Mouse (Mus musculus) embryonic facial prominence, embryonic 15.5 days (tissue): ENCODE results near the gene Mtx2. TPM values are rescaled to one million over a fixed set of nuclear protein-coding genes. Genes with fewer than 3 reads are reported as not detected.

Experiments
- ATAC-seq: fragments of 200-750 bp; cut with Nextera tagmentation; 2 replicates; pipeline ENCODE4 v1.8.0; 2017; ENCODE audit warnings: low read depth, moderate TSS enrichment; ENCODE audit not compliant: insufficient number of reproducible peaks, low FRiP score, low TSS enrichment
- H3K27ac ChIP-seq: fragments of 300-500 bp; sonication (generic); replicated peaks from 2 replicates; pipeline ENCODE4 v1.5.1; 2015; ENCODE audit warnings: mild to moderate bottlenecking, inconsistent platforms
- H3K27me3 ChIP-seq: fragments of 300-500 bp; sonication (generic); 2 replicates; pipeline ENCODE4 v1.6.1; 2015; ENCODE audit warnings: inconsistent platforms
- H3K36me3 ChIP-seq: fragments of 300-500 bp; sonication (generic); 2 replicates; pipeline ENCODE4 v1.6.1; 2015; ENCODE audit warnings: mild to moderate bottlenecking, inconsistent platforms
- H3K4me1 ChIP-seq: fragments of 300-500 bp; sonication (generic); 2 replicates; pipeline ENCODE4 v1.6.1; 2015; ENCODE audit warnings: inconsistent platforms
- H3K4me2 ChIP-seq: fragments of 300-500 bp; sonication (generic); replicated peaks from 2 replicates; pipeline ENCODE4 v1.6.1; 2015; ENCODE audit warnings: mild to moderate bottlenecking, inconsistent platforms
- H3K4me3 ChIP-seq: fragments of 300-500 bp; sonication (generic); replicated peaks from 2 replicates; pipeline ENCODE4 v1.5.1; 2015; ENCODE audit warnings: mild to moderate bottlenecking, inconsistent platforms
- H3K9ac ChIP-seq: fragments of 300-500 bp; sonication (generic); 2 replicates; pipeline ENCODE4 v1.6.1; 2015; ENCODE audit warnings: inconsistent platforms
- H3K9me3 ChIP-seq: fragments of 300-500 bp; sonication (generic); replicated peaks from 2 replicates; pipeline ENCODE4 v1.6.1; 2016; ENCODE audit warnings: inconsistent platforms
- WGBS: fragments of 180-500 bp; shearing (Covaris S2); methylation state at CpG from one replicate; pipeline ENCODE4 v1.1.7; 2015; 5-methylcytosine and 5-hydroxymethylcytosine counted together
- polyA plus RNA-seq: library from polyadenylated mRNA; unstranded; fragments of >200 nt; fragmentation: Nextera tagmentation; extraction: Ambion mirVana; gene quantifications from 2 replicates; pipeline ENCODE4 v1.2.1, GENCODE M21; 2015

The Mtx2 gene
- polyA plus RNA-seq, 1 experiment from 2014 or later: 102 TPM

- no peaks in the 10 kb centered on the region for H3K36me3 ChIP-seq
- H3K27ac ChIP-seq: no peak overlapping the region
- H3K9me3 ChIP-seq: no peaks in the 10 kb centered on the region
- 52% methylated on average over 9 of the region's 9 CpGs for WGBS
- no peaks in the 10 kb centered on the region for H3K4me1 ChIP-seq
- no peak overlapping the region for H3K4me3 ChIP-seq
- ATAC-seq: no peak
- no peak overlapping the region for H3K4me2 ChIP-seq
- H3K9ac ChIP-seq: no peak overlapping the region
- H3K27me3 ChIP-seq: no peaks in the 10 kb centered on the region
Observed at GRCm38 (mm10) chr2:74917880-74918537, 92.4 kb downstream of the Mtx2 start.

GRCm38 (mm10) chr2:74925968-74926814 is 100.6 kb downstream of the Mtx2 start:
- no peak for ATAC-seq
- Histone ChIP-seq H3K4me1 (peaks cover 8% of the 10 kb centered on the region; the same call in 1 of the 2 replicates), H3K9ac (no peak overlapping the region), H3K4me3 (no peak overlapping the region), H3K4me2 (no peak overlapping the region), H3K27me3 (no peaks in the 10 kb centered on the region), H3K9me3 (no peaks in the 10 kb centered on the region), H3K27ac (no peak overlapping the region), H3K36me3 (no peaks in the 10 kb centered on the region)
- WGBS: 61% methylated on average over 22 of the region's 22 CpGs

Other genes with a start within 250 kb of the Mtx2 start
- 25.2 and 26.1 TPM in 2 replicates for gene Lnpk, start 246.4 kb upstream of the Mtx2 start, polyA plus RNA-seq
- not detected in 2 replicates for gene Evx2, start 166.2 kb upstream of the Mtx2 start, polyA plus RNA-seq
- not detected in 2 replicates for gene Hoxd13, start 157.5 kb upstream of the Mtx2 start, polyA plus RNA-seq
- not detected in 2 replicates for gene Hoxd12, start 150.8 kb upstream of the Mtx2 start, polyA plus RNA-seq
- gene Hoxd11, start 146.2 kb upstream of the Mtx2 start, polyA plus RNA-seq: not detected in 2 replicates
- gene Hoxd10, start 133.9 kb upstream of the Mtx2 start, polyA plus RNA-seq: 0.57 and 0.76 TPM in 2 replicates
- 2.8 and 4.5 TPM in 2 replicates for gene Hoxd9, start 128.1 kb upstream of the Mtx2 start, polyA plus RNA-seq
- gene Hoxd8, start 121.2 kb upstream of the Mtx2 start, polyA plus RNA-seq: 6.4 and 8.0 TPM in 2 replicates
- gene Hoxd3, start 113.9 kb upstream of the Mtx2 start, polyA plus RNA-seq: 1.9 and 2.6 TPM in 2 replicates
- 0.35 and 0.62 TPM in 2 replicates for gene Hoxd4, start 113.9 kb upstream of the Mtx2 start, polyA plus RNA-seq
- 0.09 and 0.40 TPM in 2 replicates for gene Gm28230, start 99.1 kb upstream of the Mtx2 start, polyA plus RNA-seq
- 1.6 and 2.5 TPM in 2 replicates for gene Hoxd1, start 62.8 kb upstream of the Mtx2 start, polyA plus RNA-seq